Mouse (Mus musculus): ENCODE measurements at regions not wholly inside any gene's neighbourhood (a gene's known extent, or its start where the extent isn't known, plus 50 kb on each side); places are given as distances from the start of the nearest gene placed in this dataset.
A peak's percentile ranks its signal among the peaks of the same experiment; 100 is the strongest.

DNA sequence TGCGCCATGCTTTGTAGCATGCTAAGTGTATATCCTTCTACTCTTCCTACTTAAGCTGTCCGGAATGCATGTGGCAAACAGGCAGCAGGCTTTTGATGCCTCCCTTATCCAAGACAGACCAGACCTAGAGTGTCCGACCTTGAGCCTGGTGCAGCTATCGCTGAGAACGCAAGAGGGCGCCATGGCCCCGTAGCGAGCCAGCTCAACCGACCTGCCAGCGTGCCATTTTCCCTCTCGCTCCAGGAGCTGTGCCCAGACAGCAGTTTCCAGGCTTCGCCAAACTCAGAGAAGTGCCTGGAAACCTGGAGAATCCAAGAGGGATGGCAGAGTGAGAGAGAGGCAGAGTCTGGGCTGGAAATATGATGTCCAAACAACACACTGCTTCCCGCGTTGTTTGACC, 155.8 kb upstream of the Gm12830 start:
- DNase-seq (ENCODE audit: low spot score): peak; percentile 78

DNA sequence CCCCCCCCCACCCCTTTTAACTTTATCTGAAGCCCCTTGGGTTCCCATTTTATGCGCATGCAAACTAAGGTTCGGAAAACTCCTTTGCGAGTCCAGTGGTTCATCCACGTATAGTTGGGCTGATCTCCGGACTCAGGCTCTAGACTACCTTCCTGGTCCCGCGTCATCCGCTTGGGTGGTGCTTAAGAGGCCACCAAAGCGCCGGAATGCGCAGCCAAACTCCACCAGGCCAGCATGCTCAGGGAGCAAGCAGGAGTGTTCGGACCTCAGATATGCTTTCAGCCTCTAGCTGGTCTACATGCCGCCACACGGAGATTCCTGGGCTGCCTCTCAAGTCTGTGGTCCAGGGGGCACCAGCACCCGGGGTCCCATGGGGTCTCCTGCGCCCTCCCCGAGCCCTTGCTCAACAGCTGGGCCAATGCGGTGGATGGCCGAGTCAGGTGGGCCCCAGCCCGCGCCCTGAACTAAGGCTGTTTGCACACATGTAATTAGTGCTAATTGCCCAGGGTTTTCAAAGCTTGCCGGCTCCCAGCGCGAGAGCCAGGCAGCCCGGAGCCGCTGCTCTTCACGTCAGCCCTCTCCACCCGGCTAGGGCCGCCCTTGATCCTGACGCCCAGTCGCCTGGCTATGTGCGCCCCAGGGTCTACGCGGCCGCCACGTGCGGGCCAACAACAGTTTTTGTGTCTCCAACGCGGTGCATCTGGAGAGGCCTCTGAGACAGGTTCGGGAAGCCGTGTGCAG, 155.1 kb upstream of the Gm12830 start:
- DNase-seq (ENCODE audit: low spot score): no peak

DNA sequence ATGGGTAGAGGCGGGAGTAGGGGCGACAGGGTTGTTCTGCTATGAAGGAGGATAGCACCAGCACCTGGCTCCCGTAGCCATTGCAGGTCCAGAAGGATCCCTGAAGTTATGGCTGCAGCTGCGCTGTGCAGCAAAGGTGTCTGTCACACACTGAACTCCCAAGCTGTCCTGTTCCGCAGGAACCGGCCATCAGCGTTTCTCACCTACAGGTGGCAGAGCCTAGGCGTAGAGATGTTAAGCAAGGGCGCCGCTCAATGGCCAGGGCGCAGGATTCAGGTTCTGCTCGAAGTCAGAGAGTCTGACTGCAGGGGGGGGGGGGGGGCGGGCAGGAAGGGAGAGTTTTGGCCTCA, 154.6 kb upstream of the Gm12830 start:
- DNase-seq (ENCODE audit: low spot score): no peak

DNA sequence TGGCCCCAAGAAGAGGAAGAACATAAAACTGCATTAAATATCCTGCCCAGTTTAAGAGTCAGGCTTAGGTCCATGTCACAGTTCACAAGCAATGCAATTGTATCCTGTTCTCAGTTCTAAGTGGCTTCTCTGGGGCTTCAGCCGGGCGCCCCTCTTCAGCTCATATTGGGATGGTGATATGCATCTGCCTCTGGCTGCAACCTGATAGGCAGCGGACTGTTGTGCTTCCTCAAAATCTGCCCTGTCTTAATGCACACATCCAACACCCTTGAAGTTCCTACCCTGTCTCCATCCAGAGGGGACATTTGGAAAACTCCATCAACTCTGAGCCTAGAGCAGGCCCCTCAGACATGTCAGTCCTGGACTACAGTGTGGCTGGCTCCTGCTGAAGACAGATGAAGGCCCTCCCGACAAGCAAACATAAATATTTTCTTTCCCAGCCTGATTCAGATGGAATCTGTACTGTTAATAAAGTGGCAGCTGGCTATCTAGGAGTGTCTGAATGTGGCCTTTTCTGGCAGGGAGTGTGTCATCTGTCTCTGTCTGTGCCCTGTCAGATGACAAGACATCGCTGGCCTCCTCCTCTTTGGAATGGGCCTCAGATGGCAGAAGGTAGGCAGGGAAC, 149.3 kb upstream of the Gm12830 start:
- DNase-seq (ENCODE audit: low spot score): no peak

DNA sequence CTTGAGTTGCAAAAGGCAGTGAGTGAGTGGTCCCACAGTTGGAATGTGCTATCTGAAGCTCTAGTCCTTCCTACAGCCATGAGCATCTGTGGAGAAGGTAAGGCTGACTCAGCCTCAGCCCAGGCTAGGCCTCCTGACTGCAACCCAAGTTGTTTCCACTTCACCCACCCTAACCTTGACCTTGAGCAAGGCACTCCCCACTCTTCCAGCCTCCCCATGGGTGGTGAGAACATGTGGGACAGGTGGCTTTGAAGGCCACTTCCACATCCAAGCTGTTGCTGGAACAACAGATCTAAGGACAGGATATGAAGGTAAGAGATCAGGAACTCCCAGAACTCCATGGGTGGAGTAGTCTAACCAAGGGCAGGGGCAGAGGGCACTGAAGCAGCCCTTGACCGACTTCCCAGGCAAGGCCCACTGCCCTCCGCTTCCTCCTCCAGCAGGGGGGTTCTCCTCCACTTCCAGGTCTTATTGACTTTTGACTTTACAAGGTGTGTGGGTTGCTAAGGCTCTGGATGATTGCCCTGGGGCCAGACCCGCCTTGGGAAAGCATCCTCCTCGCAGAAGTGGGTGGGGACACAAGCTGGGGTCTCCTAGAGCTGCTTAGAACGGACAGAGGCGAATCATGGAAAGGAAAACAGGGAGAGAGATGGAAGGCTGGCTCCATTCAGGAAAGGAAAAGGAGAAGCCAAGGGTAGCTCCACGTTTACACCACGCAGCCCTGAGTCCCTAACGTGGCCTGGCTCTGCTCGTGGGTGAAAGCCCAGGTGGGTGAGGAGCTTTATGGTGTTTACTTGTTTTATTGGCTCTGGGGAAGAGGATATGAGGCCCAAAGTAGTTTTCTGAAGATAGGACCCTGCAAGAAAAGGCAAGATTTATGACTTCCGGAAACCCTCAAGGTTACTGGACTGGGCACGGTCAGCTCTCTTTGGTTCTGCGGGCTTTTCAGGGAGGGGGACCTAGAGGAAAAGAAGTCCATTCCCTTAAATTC, 144.3 kb upstream of the Gm12830 start:
- DNase-seq (ENCODE audit: low spot score): no peak

DNA sequence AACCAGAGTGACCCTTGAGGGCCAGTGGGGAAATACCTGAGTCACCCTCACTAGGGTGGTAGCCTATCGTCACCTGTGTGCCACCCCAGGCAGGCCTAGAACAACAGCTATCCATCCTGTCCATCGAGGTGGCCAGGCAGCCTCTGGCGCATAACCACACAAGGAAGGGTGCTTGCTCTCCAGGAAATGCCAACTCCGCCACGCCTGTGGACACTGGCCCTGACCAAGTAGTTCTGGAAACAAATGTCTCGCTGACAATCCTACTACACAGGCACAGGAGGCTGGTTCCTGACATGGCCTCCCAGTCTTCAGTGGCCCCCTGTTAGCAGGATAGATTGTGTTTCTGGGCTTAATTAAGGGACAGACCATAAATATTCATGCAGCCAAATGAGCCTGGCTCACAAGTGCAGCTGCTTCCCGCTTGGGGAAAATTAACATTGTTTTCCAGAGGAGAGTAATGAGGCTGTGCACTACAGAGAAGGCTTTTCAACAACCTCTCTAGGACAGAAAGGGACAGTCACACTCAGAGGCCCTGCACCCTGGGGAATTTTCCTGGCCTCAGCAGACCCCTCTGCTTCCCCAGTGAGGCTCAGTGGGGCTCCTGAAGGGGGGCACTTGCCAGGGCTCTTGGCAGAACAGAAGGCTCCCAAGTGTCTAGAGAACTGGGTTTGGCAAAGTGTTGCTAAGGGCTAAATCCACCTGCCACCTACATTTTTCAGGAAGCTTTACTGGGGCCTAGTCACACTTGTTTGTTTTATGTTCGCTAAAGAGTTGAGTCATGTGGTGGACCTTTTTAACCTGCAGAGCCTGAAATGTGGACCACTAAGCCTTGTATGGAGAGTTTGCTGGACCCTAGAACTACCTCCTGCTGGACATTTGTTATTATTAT, 143.2 kb upstream of the Gm12830 start:
- no peak for DNase-seq (ENCODE audit: low spot score)

DNA sequence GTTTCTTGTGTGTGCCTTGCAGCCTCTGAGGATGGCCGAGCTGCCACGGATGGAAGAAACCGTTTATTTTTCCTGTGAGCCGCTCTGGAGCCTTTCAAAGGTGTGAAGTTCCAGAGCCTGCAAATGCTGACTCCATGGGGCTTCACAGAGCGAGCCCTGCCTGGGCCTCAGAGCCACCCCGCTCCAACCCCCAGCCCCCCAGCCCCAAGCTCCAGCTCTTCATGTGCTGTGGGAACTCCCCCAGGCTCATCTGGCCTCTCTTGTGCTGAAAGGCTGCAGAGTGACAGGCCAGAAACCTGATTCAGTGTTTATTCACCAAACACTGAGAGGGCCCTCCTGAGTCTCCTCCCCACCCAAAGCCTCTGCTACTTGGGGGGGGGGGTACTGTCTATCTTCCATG, 141.2 kb upstream of the Gm12830 start:
- DNase-seq (ENCODE audit: low spot score): no peak

DNA sequence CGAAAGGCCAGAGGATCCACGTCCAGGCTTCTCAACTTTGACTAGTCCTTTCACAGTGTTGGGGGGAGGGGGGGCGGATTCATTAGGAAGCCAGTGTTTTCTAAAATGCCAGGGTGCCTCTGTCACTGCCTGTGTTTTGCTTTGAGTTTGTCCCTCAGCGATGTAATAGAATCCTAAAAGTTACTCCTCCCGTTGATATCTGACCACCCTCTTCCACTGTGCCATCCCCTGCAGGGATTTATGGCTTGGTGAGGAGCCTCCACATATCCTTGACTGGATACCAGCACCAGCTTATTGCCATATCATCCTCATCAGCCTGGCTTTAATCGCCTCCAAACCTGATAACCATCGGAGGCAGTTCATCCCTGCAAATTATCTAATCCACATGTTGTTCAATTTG, 138.6 kb upstream of the Gm12830 start:
- no peak for DNase-seq (ENCODE audit: low spot score)

DNA sequence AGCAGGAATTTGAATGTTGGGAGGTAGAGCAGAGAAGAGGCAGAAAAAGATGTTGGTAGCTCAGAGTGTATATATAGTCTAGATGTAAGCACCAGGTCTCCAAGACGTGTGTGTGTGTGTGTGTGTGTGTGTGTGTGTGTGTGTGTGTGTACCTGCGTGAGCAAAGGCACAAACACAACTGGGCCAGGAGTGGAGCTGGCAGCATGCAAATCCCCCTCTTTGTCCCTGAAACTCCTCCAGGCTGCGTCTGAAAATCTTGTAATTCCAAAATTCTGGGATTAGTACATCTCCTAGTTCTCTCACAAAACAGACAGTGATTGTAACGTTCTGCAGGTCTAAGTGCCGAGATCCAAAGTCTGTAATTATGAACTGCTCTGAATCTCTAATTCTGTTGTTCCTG, 137.8 kb upstream of the Gm12830 start:
- DNase-seq (ENCODE audit: low spot score): no peak

DNA sequence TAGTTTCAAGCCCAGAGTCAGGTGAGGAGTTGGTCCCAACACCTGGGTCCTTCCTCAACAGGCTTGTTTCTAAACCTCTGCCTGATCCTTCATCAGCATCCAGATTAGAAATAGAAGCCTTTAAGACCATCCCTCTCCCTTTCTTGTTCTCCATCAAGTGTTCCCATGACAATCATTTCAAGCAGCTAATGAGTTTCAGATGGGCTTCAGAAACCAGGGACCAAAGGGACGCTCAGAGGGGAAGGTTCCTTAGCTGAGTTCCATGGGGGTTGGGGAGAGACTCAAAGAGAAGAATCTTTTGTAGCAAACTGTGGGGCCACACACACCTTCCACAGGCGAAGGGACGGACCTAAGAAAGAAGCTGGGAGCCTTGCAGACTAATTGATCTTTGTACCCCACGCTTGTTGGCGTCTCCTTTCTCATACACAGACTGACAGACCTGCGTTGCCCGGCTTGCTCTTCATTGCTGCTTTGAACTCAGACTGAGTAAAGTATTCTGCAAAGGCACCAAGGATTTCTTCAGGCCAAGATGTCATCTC, 136.6 kb upstream of the Gm12830 start:
- no peak for DNase-seq (ENCODE audit: low spot score)

DNA sequence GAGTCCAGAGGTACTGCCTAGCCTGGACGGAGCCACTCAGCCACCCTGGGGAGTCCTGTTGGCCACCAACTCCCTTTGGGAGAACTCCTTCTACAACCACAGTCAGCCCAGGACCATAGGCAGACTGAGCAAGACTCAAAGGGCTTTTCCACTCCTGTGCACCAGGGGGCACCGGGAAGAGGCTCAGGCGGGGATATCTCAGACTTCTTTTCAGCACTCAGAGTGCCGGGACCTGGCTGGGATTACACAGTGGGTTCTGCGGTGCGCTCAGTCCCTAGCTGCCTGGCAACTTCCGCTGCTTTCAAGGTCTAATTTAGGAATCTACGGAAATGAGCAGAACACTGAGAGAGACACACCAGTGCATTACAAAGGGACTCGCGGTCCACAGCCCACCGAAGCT, 136.1 kb upstream of the Gm12830 start:
- DNase-seq (ENCODE audit: low spot score): no peak

DNA sequence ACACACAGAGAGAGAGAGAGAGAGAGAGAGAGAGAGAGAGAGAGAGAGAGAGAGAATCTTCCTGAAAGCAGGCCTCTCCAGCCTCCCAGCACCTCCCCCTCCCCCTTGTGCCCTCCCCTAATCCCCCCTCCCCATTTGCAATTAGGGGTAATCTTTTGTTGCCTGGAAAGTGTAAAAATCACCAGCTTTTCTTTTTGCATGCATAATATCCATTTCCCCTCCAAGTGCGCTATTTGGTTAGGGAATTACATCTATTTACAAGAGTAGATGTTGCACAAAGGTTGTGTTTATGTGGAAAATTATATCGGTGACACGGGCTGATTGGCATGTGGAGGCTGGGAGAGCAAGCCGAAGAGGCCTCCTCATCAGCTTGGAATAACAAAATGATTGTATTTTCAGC, 135.4 kb upstream of the Gm12830 start:
- no peak for DNase-seq (ENCODE audit: low spot score)

DNA sequence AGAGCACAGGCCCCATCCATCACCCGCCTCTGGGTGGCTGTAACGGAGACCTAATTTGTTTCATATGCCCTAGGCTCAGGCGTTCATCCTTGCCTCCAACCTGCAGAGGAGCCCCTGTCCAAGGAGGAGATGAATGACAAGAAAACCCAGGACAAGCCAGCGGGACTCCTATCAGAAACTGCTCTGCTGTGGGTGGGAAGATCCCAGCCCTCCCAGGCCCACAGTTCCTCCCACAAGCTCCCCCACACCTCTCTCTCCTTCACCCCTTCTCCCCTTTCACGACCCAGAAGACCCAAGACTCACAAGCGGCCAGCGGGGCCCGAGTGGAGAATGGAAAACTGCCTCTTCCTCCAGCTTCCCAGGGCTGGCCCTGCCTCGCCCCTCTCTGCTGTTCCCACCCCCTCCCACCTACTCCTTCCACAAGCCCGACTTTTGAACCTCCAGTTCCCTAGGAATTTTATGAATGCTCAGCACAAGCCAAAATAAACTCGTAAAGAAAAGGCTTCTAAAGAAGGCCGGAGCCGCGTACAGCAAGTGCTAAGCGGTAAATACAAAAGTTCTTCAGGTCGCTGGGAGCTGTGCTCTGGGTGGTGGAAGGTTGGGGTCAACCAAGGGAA, 133.1 kb upstream of the Gm12830 start:
- DNase-seq (ENCODE audit: low spot score): no peak

DNA sequence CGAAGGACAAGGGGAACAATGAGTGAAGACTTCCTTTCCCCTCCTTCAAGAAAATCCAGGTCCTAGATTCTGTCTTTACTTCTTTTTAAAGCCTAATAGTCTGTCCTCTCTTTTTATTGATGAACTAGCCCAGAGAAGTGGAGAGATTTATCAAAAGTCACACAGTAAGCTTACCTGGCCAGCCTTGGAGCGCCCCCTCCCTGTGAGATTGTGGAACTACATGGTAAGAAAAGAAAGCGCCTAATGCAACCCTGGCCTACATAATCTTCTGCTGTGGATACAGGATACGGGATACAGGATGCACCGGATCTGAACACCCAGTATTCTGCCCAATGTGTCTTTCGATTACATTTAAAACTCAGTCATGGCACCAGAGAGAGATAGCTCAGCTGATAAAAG, 132.6 kb upstream of the Gm12830 start:
- DNase-seq (ENCODE audit: low spot score): no peak

DNA sequence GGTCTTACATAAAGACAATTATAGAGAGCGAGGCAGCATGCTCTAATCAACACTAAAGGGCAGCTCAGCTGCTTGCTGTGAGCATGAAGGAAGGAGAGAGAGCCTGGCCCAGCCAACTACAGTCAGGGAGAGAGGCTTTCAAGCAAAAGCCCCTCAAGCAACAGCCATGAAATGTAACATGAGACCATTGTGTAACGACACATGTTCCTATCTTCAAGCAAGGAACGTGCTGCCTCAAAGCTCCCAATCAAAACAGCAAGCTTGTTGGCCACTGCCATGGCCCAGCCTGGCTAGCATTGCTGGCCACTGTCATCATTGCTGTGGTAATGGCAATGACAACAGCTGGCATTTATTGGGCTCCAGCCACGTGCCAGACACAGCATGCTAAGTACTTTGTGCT, 115.9 kb upstream of the Gm12830 start:
- no peak for DNase-seq (ENCODE audit: low spot score)

DNA sequence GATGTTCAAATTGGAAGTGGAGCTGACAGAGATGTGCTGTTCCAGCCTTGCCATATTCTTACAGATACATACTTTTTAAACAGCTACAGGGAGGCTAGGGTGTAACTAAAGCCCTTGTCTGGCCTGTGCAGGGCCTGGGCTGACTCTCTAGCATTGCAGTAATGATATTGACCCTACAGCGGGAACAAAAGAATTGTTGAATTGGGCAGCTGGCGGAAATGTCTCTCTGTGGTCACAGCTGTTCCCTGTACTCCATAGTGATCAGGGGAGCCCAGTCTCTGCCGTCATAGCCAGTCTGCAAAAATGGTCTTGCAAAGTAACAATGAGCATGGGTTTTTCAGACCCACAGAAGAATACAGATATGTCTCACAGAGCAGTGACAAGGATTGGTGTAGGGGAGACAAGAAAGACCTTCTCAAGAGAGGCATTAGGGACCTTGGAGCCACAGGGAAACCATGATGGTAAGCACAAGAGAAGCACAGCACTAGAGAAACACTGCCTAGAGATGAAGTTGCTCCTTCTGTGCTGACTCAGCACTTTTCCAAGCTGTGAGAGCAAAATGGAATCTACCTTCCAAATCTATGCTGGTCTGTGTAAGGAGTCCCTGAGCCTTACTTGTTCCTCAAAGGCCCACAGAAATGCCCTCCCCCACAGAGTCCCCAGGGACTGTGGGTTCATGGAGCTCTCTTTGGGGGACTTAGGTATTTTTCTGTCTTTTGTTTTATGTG, 111.2 kb upstream of the Gm12830 start:
- DNase-seq (ENCODE audit: low spot score): no peak

DNA sequence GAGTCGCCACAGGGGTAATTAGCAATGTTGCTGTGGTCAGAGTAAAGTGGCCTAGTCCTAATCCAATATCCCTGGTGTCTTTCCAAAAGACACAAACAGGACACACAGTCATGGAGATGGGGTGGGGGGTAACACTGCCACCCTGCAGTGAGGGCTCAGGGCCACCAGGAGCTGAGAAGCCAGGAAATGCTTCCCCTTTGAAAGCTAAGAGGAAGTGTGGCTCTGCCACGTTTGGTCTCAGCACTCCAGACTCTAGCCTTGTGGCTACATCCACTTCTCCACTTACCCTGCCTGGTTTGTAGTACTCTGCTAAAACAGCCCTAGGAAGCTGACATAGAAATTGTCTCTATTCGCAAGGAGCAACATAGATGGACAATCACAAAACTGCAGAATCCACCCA, 110.4 kb upstream of the Gm12830 start:
- DNase-seq (ENCODE audit: low spot score): no peak

DNA sequence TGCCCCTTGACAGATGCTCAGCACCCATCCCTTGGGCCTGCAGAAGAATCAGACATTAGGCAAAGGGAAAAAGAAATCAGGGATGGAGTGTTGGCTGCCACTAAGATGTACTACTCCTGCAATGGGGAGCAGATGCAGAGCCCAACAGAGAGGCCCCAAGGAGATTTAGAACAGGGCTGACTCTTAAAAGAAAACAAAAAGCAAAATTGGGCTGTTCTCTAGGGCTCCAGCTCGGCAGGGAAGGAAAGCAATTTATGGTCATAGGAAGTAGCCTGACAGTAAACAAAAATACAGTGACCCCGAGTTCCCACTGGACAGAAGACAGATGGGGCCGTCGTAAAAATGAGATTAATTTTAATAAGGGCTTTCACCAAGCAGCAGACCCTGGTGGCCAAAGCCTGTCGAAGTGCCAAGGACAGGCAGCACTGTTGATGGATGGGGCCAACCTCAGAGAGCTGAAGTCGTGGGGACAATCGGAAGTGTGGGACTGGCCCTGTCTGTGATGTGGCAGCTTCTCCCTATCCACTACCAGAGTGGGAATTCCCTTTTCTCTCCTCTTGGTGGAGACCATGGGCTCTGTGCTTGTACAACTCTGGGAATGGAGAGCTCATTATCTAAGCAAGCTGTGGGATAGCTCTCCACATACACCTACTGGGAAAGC, 109.4 kb upstream of the Gm12830 start:
- no peak for DNase-seq (ENCODE audit: low spot score)

DNA sequence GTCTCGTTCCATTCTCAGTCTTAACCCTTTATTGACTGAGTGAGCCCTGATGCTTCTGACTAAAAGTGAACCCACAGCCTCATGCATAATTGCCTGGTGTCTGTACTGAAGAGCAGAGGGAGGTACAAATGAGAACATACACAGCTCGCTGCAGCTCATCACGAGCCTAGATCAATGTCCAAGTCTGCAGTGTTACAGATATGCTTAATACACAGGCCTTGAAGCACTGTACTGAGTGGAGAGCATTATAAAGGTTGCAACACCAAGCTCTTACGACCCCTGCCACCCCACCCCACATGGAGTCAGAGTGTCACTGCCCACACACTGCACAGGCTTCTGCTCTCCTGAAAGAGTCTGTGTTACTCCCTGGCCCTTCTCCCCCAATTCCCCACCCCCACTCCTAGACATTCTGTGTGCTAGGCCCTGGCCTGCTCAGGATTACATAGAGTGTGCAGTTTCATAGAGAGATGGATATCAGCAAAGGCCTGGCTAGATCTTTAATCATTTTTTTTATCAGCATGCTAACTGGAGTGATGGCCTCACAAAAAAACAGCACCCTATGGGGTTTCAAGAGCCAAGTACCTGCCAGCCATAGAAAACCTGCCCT, 108.5 kb upstream of the Gm12830 start:
- DNase-seq (ENCODE audit: low spot score): no peak

DNA sequence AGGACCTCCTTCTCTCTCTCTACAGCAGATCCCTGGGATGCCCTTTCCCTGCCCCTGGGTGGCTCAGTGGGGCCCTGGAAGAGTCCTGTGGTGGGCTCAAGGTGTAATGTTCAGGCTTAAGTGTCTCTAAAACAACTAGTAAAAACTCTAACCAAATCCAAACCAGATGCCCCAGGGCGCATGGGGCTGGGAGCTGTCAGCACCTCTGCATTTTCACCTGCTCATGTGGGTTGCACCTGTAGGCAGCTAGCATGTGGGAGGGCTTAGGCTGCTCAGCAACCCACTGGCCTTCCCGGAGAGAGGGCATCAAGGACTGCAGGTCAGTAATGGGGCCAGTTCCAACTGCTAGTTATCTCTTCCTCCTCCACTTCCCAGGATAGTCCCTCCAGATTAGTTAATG, 104.8 kb upstream of the Gm12830 start:
- DNase-seq (ENCODE audit: low spot score): no peak
